Mouse (Mus musculus) heart, postnatal 14 days (tissue): ENCODE measurements around the gene Foxo4. TPM values are rescaled to one million over a fixed set of nuclear protein-coding genes. Genes with fewer than 3 reads are reported as not detected.
A peak's percentile ranks its signal among the peaks of the same experiment; 100 is the strongest.

Source experiments
- DNase-seq, 2 experiments: peaks; one replicate each; pipeline ENCODE4 v3.0.0; 2021 to 2022
- intact Hi-C: fragments of 180-260 bp; cut with DNase I; formaldehyde crosslinking; loops from one replicate; pipeline ENCODE4 v1.15.1; 2025
- total RNA-seq, 2 experiments: library from RNA; stranded (reverse); gene quantifications; 2 replicates each; pipeline ENCODE4 v1.2.3; 2021

The Foxo4 gene
- total RNA-seq, 2 experiments from 2014 or later: 42.3 to 43.2 TPM

DNA sequence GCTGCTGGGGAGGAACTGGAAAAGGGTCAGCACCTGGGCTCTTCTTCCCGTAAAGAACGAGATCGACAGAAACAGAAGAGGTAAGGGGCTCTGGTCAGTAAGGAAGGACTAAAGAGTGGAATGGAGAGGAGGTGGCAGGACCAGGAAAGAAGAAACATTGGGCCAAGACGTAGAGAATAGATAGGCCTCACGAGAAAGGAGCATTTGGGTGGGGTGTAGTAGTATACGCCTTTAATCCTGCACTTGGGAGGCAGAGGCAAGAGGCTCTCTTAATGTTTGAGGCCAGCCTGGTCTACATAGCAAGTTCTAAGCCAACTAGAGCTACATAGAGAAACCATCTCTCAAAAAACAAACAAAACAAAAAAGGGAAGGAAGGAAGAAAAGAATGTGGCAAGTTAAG lies 34.1 kb downstream of the Foxo4 start:
- DNase-seq: no peak
- intact Hi-C loops: no loop called here

DNA sequence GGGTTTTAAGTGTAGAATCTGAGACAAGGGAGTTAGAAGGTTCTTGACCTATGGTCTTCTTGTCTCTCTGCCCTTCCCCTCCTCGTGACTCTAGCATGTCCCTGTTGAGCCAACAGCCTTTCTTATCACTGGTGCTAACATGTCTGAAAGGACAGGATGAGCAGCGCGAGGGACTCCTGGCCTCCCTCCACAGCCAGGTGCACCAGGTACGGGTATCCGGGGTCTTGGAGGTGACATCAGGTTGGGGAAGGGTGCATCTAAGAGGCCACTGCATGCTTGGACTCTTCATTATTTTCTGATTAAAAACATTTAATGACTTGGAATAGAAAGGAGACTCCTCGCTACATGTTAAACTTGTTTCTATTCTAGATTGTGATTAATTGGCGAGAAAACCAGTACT lies 34.7 kb downstream of the Foxo4 start:
- intact Hi-C loops: no loop called here
- DNase-seq: no peak

DNA sequence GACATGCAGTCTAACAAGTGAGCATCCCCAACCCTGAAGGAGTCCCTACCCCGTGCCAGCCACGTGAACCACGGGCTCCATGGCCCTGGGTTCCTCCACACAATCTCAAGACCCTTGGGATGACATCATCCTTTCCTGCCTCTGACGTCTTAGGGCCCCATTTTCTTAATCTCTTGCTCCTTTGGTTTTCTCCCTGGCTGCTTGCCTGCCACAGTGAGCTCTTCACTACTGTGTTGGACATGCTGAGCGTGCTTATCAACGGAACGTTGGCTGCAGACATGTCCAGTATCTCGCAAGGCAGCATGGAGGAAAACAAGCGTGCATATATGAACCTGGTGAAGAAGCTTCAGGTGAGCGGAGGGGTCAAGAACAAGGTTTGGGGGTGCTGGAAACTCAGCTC lies 35.8 kb downstream of the Foxo4 start:
- DNase-seq: no peak

DNA sequence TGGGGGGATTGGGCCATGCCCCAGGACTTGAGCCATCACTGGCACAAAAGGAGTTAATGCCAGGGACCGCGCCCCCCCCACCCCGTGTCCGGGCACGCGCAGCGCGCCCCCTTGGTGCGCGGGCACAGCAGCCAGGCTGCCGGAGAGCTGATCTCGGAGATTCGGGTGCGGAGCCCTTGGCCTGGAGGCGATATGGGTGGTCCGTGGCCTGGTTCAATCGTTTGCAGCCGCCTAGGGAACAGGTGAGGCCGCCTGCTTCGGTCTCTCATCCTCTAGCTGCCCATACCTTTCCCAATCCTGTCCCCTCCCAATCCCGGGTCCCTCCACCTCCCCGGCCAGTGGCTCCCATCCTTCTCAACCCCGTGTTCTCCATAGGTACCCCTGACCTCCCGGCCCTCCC lies 44.7 kb downstream of the Foxo4 start, which contains the start of gene Nlgn3:
Nlgn3 (plus strand) TSS at position 114 of the 400 bp plus-strand sequence.
- intact Hi-C loops: no loop called here

More for the DNA sequence above, 35.8 kb downstream of the Foxo4 start:
- intact Hi-C loops: no loop called here

DNA sequence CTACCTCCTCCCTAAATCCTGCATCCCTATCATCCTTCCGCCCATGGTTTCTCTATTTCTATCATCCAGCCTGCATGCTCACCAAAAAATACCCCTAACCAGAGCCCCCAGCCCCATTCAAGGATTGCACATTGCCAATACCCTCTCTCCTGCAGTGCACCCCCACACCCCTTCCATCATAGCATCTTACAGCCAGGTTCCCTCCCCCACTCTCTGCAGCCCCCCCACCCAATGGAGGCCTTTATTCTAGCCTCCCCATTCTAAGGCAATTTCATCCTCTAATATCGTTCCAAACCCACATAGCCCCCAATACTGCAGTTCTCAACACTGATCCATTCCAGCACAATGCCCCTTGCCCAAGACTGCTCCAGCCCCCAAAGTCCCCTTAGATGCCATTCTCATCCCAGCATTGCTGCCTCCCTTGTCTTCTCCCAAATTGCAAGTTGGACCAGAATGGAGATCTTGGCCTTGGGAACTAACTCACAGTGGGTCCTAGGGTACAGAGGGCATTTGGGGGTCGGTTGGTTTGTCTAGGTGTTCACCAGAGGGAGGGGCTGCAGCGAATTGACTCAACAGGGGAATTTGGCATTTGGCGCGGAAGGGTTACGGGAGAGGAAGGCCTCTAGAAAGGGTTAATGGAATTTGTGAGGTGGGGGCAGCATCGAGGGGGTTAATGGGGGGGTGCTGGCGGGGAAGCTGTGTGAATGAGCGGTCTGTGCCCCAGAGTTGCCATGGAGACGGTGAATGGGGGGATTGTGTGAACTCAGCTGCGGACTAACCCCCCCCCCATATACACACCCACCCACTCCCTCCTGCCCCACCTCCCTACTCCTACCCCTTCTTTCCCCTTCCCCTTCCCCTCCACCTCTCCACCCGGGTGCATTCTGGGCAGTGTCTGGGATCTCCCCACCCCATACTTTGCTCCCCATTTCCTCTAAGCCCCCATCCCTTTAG lies 45.4 kb downstream of the Foxo4 start:
- no peak for DNase-seq
- intact Hi-C loops: no loop called here

More for the DNA sequence above, 44.7 kb downstream of the Foxo4 start, which contains the start of gene Nlgn3:
- DNase-seq: peak in 1 of 2 experiments; percentile 3

DNA sequence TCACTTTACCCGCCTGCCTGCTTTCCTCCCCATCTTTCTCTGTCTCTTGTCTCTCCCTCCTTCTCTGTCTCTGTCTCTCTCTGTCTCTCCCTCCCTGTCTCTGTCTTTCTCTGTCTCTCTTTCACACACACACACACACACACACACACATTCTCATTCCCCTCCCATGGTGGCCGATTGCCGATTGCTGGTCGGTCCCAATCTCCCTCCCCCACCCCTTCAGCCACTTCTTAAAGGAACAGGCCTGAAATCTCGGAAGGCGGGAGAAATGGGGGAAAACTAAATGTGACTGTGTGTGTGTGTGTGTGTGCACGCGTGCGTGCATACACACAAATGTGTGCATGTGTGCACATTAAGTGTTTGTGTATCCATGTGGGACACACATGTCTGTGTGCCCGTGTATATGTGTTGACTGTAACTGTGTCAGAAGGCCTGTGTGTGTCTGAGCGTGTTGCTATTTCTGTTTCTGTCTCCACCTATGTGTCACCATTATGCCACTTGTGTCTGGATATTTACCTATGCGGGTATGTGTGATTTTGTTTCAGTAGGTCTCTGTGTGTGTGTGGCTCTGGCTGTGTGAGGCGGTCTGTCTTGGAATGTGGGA lies 46.2 kb downstream of the Foxo4 start:
- intact Hi-C loops: no loop called here

DNA sequence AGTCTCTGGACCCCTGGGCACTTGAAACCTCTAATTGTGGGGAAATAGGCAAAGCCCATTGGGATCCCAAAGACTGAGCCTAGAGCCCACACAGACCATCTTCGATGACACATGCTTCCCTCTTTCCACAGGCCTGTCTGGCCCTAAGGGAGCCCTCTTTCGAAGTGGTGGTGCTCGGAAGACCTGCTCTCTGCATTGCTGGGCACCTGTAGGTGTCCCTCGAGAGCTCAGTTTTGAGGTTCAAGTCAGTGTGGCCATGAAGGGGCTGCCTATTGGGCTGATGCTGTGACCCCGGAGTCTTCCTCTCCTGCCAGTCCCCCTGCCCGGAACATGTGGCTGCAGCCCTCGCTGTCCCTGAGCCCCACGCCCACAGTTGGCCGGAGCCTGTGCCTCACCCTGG lies 47.3 kb downstream of the Foxo4 start:
- intact Hi-C loops: no loop called here

More for the DNA sequence above, 46.2 kb downstream of the Foxo4 start:
- peak; percentile 3 to 12 for DNase-seq

DNA sequence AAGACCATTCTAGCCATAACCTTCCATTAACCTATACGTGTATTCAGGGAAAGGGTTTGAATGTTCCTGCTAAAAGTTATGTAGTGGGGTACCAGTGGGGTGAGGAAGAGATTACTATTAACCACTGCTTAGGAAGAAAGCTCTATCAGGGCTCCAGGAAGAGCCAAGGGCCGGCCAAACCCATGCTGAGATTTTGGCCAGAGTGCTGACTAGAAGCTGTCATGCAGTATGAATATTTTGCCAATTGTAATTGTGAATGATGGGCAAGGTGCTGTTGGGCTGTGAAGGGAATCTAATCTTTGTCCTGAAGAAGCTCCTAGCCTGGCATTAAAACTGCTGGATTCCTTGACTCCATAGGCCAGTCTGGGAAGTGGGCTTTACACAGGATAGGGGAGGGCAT lies 50.3 kb downstream of the Foxo4 start:
- intact Hi-C loops: no loop called here
- no peak for DNase-seq

More for the DNA sequence above, 47.3 kb downstream of the Foxo4 start:
- DNase-seq: no peak

DNA sequence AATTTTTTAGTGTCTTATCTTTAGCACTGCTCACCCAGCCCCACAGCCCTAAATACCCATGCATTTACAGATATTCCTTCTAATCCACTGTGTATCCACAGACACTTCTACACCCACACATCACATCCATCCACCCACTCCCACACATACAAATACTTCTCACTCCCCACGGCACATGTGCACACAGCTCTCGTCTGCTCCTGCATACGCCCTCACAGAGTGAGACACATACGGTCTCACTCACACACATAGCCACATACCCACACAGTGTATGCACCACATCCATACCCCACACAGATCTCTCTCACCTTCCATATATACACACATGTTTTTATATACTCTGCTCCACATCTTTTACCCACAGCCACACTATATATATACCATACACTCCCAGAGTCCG lies 55.0 kb downstream of the Foxo4 start:
- no peak for DNase-seq
- intact Hi-C loops: no loop called here

Other genes with a start within 250 kb of the Foxo4 start
- gene Tex11, start 194.9 kb upstream of the Foxo4 start, total RNA-seq: under 1 TPM; 0.12 to 0.22 TPM
- gene Slc7a3, start 168.5 kb upstream of the Foxo4 start, total RNA-seq: under 1 TPM in 1 of 2 experiments, not detected in 1; 0.12 TPM
- gene Snx12, start 32.0 kb upstream of the Foxo4 start, total RNA-seq: 10 to 100 TPM; 38.9 to 42.1 TPM
- gene Gm614, start 9.5 kb downstream of the Foxo4 start, total RNA-seq: under 1 TPM; 0.32 to 0.38 TPM
- 10 to 100 TPM; 11.5 to 19.4 TPM for gene Il2rg, start 13.7 kb downstream of the Foxo4 start, total RNA-seq
- not detected for gene Gm20489, start 14.5 kb downstream of the Foxo4 start, total RNA-seq
- gene Med12, start 19.5 kb downstream of the Foxo4 start, total RNA-seq: 10 to 100 TPM; 22.5 to 25.8 TPM
- under 1 TPM; 0.51 to 0.69 TPM for gene Nlgn3, start 44.6 kb downstream of the Foxo4 start, total RNA-seq
- not detected for gene Gjb1, start 121.8 kb downstream of the Foxo4 start, total RNA-seq
- 10 to 100 TPM; 18.5 to 19.0 TPM for gene Zmym3, start 166.3 kb downstream of the Foxo4 start, total RNA-seq
- 100 to 1,000 TPM in 1 of 2 experiments, 10 to 100 TPM in 1; 80.4 to 108 TPM for gene Nono, start 174.8 kb downstream of the Foxo4 start, total RNA-seq
- 100 to 1,000 TPM; 204 to 235 TPM for gene Itgb1bp2, start 194.6 kb downstream of the Foxo4 start, total RNA-seq